Mouse (Mus musculus): ENCODE measurements at regions not wholly inside any gene's neighbourhood (a gene's known extent, or its start where the extent isn't known, plus 50 kb on each side); places are given as distances from the start of the nearest gene placed in this dataset.

DNA sequence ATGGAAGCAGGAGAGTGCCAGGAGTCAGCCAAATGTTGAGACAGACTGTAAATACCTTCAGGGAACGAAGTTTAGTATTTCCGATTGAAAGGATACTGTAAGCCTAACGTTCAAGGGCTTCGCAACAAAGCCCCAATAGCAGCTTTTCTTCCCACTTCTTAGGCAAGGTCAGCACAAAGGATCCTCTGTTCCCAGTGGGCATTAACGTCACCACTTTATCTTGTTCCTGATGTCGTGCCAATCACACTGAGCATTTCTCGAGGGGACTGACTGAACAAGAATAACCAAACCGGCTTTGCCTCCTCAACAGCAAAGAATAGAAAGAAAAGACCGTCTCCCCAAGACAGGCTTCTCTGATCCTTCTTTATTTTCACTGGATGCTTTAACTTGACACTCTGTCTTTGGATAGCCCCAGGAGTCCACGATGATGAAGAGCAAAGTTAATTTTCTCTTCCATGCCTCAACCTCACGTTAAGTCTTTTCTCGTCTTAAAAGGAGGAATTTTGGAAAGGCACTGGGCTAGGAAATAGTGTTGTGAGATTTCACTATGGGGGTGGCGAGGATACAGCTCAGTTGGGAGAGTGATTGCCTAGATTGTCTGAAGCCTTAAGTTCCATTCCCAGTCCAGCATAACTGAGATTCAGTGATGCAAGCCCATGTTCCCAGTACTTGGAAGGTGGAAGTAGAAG, 57.5 kb upstream of the Cxcr4 start:
- no peak for TF ChIP-seq SRF (IDR thresholded peaks at IDR 0.05; ENCODE audit: control insufficient read depth, insufficient read length, low read depth)
- TF ChIP-seq POLR2A (IDR thresholded peaks at IDR 0.05; ENCODE audit: insufficient read length, low read depth), result no peak
- no peak for TF ChIP-seq MYOD1 (IDR thresholded peaks at IDR 0.05; ENCODE audit: control insufficient read depth in 1 of 3, insufficient read length in 2 of 3, low read depth in 2 of 3)
- TF ChIP-seq MAX (IDR thresholded peaks at IDR 0.05; ENCODE audit: low read depth), result no peak
- TF ChIP-seq USF1 (IDR thresholded peaks at IDR 0.05; ENCODE audit: low read depth), result no peak
- no peak for TF ChIP-seq MYOG (IDR thresholded peaks at IDR 0.05; ENCODE audit: control insufficient read depth in 1 of 3, insufficient read depth in 1 of 3, insufficient read length in 2 of 3, low read depth in 2 of 3)
- no peak for TF ChIP-seq POLR2AphosphoS2 (IDR thresholded peaks at IDR 0.05; ENCODE audit: insufficient read length, low read depth)
- no peak for TF ChIP-seq TCF12 (IDR thresholded peaks at IDR 0.05; ENCODE audit: insufficient read depth, poor library complexity, severe bottlenecking)
- TF ChIP-seq TCF3 (IDR thresholded peaks at IDR 0.05; ENCODE audit: insufficient read length, low read depth), result no peak
- TF ChIP-seq CEBPB (IDR thresholded peaks at IDR 0.05; ENCODE audit: insufficient read depth, poor library complexity, severe bottlenecking), result no peak
- no peak for TF ChIP-seq E2F4 (IDR thresholded peaks at IDR 0.05; ENCODE audit: insufficient read depth)

Measured in myocyte (in vitro differentiated cells).